Mouse (Mus musculus) gastrocnemius, adult 8-10 months (tissue): ENCODE results near the gene Pcsk5. TPM values are rescaled to one million over a fixed set of nuclear protein-coding genes. Genes with fewer than 3 reads are reported as not detected.

ENCODE experiments used
- DNase-seq, 2 experiments: peaks; one replicate each; pipeline ENCODE4 v3.0.0; 2022; ENCODE audit warnings: low spot score in 2 of 2
- total RNA-seq, 4 experiments: library from RNA; stranded (reverse); gene quantifications; 2 replicates each; pipeline ENCODE4 v1.2.4; 2022

Gene Pcsk5
- total RNA-seq = 1 to 10 TPM in 2 of 4 experiments, under 1 TPM in 2; 0.75 to 1.7 (median 0.95) TPM

- peak; percentile 57 to 70 for DNase-seq
Measured at GRCm38 (mm10) chr19:17837471-17837859, at the start of gene Pcsk5. TSS of gene Pcsk5 (minus strand) at chr19:17837632.

DNA sequence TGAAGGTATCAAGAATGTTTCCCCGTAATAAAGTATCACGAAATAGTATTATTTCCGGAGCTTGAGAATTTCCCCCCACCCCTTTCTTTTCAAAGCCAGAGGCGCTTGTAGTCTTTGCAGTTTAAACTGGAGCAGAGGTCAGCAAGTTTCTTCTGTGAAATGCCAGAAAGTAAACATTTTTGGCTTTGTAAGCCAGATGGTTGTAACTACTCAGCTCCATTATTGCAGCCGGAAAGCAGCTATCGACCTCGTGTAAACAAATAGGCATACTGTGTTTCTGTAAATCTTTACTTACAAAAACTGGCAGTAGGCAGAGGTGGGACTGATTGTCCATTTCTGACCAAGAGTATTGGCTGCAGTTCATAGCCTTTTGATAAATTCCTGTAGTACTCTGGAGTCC, 38.4 kb upstream of the Pcsk5 start:
- DNase-seq = no peak

DNA sequence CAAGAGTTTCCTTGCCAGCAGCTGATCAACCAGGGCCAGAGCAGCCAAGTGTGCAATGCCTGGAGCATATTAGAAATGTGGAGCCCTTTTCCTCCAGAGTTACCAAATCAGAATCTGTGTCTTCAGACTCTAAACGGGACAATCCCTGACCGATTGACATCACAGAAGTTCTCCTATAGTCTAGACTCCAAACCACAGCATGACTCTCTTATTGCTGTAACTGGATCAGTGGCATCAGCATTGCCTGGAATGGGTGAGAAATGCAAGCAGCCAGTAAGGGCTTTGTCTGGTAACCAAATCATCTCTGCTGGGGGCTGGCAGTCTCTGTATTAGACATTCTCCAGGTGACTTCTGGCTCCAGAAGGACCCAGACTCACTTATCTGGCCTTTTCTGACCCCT, 37.0 kb upstream of the Pcsk5 start:
- DNase-seq = no peak

GRCm38 (mm10) chr19:17873755-17874154, 36.3 kb upstream of the Pcsk5 start:
- DNase-seq = no peak

DNA sequence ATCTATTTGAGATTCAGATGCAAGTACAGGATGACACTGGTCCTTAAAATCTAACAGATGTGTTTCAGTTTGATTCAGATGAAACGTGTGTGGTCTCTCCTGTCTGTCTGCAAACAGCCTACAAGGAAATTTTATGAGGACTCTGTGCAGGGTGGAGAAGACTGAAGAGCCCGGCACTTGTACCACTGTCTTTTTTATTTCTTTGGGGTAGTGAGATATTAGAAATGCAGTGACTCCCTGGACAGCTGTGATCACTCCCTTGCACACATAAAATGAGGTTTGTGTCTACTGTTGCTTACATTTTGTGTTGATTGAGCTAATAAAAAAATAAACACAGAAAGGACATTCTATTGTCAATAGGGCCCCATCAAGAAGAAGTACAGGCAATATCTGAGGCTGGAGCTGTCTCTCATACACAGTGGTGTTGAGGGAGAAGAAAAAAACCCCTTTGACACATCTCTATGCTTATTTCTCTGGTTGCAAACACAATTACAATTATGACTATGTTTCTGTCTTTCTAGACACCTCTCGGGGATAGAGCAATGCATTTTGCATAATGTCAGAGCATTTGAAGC, 29.0 kb upstream of the Pcsk5 start:
- no peak for DNase-seq

- no peak for DNase-seq
Measured at GRCm38 (mm10) chr19:17860351-17861014, 23.1 kb upstream of the Pcsk5 start.

- DNase-seq = no peak
Measured at GRCm38 (mm10) chr19:17856741-17857140, 19.3 kb upstream of the Pcsk5 start.

- no peak for DNase-seq
Measured at GRCm38 (mm10) chr19:17848417-17848816, 11.0 kb upstream of the Pcsk5 start.

GRCm38 (mm10) chr19:17845967-17846366, 8.5 kb upstream of the Pcsk5 start:
- no peak for DNase-seq

GRCm38 (mm10) chr19:17841586-17841985, 4.2 kb upstream of the Pcsk5 start:
- no peak for DNase-seq

DNA sequence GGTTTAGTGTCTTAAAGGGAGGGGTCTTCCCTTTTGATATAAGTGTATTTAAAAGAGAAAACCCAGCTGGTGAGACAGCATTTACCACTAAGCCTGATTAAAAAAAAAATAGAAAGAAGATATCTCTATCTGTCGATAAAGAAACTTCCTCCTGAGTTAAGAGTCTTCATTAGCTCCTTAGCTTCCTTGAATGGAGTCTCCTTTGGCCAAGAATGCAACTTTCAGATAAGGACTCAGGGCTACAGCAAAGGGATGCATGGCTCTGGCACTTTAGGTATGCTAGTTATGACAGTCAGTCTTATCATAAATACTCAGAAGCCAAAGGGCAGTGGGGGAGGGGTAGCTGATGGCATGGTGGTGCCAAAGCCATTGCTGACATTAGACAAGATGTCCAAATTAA, 2.4 kb upstream of the Pcsk5 start:
- no peak for DNase-seq

DNA sequence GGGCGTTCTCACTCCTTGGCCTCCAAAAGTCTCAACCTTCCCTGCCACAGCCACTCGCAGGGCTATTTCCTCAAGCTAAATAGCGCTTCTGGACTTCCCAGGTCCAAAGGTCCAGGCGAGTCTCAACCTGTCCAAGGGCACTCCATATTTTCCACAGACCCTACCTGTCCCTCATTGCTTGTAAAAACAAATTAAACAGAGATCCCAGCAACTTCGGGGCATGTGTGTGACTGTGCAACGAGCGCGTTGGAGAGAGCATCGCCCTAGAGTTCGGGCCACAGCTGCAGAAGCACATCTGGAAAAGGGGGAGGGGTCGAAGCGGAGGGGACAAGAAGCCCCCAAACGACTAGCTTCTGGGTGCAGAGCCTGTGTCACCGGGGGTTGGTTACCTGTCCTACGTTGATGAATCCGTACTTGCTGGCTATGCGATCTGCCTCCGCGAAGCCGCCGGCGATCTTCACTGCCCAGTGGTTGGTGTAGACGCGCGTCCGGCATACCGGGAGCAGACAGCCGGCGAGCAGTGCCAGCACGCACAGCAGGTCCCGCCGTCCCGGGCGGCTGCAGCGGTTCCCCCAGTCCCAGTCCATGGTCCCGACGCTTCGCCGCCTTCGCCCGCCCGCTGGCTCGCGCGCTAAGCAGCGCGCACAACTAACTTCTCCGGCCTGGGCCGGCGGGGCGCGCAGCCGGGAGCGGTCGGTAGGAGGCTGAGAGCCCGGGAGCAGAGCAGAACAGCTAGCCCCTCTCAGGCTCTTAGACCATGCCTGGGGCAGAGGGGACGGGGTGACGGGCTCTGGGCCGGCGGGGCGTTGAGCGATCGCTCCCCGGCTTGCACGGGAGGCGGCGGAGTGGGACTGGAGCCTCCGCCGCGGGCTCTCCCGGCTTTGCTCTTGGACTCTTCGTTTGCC, 614 bp downstream of the Pcsk5 start:
- DNase-seq = peak in 1 of 2 experiments; percentile 3

DNA sequence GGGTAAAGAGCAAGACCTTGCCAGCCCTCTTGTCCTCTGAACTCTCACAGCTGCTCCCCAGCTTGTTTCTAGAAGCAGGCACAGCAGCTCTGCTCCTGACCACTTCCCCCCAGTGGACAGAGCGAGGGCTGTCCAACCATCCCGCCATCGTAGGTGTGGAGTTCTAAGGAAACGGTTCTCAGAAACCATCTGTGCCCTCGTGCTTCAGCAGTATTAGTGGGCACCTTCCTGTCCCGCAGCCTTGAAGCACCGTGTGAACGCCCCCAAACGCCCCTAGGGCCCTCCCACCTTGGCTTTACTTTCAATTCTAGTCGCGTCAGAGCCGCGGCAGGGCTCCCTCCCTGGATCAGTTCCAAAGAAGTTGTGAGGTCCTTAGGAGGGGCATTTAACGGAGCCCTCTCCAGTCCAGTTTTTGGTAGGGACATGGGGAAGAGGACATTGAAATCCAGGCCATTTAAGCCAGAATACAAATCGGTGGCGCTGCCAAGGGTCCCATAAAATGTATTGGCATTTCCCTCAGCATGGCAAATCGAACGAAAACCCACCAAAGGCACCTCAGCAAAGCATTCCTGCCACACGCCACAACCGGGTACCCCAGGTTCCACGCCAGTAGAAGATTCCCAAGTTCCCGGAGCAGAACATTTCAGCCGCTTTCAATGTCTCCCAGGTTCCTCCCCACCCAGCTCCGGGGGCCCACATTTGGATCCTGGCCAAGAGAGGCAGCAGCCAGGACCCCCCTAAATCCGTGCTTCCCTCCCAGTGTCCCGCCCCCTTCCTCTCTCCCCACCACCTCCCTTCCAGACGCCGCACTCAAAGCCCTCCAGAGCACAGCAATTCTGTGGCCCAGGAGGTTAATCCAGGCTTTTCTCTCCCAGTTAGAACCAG, 1.5 kb downstream of the Pcsk5 start:
- peak in 1 of 2 experiments; percentile 4 for DNase-seq

DNA sequence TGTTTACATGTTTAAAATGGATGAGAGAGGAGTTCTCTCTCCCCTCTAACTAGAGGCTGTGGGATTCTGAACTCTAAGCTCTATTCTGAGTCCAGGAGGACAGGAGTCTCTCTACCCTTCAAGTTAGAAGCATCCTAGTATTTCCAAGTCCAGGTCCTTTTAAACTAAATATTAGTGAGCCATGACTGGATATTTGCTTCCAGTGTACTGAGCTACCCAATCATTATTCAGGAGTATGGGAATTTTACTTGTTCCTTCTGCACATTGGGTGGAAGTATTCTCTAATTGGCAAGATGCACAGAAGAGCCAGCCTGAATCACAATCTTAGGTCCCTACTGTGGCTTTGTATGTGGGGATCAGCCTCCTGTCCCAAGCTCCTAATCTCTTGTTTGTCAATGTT, 2.5 kb downstream of the Pcsk5 start:
- DNase-seq = no peak

DNA sequence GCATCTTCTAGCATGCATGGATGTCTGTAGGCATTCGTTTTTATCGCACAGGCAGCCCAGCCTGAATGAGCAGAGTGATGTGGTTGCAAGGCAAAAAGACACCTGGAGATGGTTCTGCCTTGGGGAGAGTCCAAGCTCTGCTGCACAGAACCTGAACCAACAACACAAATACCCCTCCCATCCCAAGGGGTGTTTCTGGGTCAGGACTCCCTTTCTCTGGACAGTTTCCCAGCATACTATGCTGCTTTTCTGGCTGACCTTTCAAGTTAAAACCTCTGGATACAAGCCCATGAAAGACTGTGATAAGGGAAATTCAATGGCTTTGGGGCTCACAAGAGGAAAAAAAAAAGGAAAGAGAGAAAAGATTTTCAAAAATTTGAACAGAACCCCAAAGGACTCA, 6.1 kb downstream of the Pcsk5 start:
- no peak for DNase-seq

DNA sequence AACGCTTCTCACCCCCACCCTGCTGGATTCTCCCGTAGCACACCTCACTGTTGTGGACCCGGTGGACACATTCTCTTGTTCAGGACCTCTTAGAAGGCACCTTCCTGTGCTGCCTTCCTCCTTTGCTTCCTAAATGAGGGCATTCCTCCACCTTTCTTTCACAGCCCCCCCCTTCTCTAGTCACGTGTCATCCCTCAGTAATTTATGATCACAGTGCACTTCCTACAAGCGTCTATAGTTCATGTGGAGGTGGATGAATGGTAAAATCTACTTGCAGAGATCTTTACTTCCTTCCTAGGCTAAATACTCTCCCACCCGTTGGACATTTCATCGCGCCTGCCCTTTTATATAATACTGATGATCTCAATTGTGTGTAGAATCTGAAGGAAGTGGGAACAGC, 9.0 kb downstream of the Pcsk5 start:
- DNase-seq = no peak

DNA sequence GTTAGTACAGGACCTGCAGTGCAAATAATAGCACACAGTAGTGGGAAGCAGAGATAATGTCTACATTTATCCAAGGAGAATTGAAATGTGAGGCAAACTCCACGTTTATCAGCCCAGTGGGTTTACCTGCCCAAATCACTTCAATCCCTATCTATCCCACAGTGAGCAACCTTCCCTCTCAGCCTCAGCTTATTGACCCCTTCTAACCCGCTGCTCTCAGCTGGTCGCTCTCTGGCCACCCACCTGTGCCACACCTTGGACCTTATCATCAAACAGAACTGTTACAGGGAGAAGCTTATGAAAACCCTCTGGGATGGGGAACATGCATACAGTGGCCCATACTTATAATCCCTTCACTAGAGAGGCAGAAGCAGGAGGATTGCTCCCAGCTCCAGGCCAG, 10.7 kb downstream of the Pcsk5 start:
- no peak for DNase-seq

- DNase-seq = no peak
Measured at GRCm38 (mm10) chr19:17820046-17820445, 17.4 kb downstream of the Pcsk5 start.

GRCm38 (mm10) chr19:17819081-17819480, 18.4 kb downstream of the Pcsk5 start:
- no peak for DNase-seq

DNA sequence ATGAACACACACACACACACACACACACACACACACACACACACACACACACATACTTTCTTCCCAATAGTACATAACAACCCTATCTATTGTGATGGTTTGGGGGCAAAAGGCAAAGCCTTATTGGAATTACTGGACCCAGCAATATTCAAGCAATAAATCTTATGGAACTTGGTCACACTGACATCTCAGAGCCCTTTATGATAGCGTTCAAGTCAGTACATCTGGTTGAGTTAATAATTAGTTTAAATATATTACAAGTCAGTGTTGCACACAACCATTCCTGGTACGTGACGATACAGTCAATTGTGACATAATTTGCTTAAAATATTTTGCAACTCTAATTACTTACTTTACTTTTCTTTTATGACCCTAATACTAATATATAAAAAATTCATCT, 22.4 kb downstream of the Pcsk5 start:
- no peak for DNase-seq

DNA sequence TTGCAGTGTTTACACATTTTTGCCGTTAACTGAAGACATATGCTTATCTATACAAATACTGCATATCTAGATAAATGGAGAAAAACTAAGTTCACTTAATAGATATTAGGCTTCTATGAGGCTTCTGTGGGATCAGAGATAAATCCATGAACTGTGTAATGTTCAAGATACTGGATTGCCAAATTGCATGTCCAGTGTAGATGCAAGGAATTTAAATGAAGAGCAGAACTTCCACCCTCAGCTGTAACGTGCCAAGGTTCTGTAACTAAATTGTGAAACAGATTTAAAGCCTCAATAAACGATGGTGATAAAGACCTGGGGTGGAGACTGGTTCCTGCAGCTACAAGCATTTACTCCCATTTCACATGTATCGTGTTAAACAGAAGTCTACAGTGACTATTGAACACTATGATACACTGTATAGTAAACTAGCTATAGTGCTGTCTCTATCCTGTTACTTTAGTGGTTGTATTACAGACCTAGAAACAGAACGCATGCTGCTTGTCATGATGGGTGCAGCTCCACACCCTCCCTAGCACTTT, 23.9 kb downstream of the Pcsk5 start:
- no peak for DNase-seq
